Mouse (Mus musculus): Measurements from ENCODE around the gene Capn1. TPM values are rescaled to one million over a fixed set of nuclear protein-coding genes. Genes with fewer than 3 reads are reported as not detected.
"Not testable (repeated sequence)": the region's sequence is repeated elsewhere in the genome, so short reads cannot be mapped to it uniquely, and the experiment has no call there.

Gene Capn1
- polyA plus RNA-seq, 1 experiment from 2014 or later = 6.8 TPM

DNA sequence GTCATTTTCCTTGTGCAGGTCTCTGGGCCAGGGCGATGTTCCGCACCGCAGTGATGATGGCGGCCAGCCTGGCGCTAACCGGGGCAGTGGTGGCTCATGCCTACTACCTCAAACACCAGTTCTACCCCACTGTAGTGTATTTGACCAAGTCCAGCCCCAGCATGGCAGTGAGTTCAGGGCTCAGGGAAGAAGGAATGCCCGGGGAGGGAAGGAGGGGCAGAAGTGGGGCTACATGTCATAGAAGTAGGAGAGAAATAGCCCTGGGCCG is 32.1 kb upstream of the Capn1 start:
- H3K4me2 ChIP-seq (ENCODE audit: low read depth, low read length) = peak overlapping the region; percentile 76
- DNase-seq = no peak
- no peaks in the 10 kb centered on the region for H3K27me3 ChIP-seq (ENCODE audit: insufficient read depth, low read length)
- WGBS (ENCODE audit: insufficient replicate concordance) = 73% methylated on average over 8 of the region's 8 CpGs
- H3K4me1 ChIP-seq (ENCODE audit: insufficient read depth) = peaks cover 23% of the 10 kb centered on the region
- peak overlapping the region; percentile 73 for H3K4me3 ChIP-seq (ENCODE audit: low read depth, low read length)
- ATAC-seq = no peak
- H3K9me3 ChIP-seq (ENCODE audit: low read length) = no peaks in the 10 kb centered on the region
- peak overlapping the region; percentile 99 for H3K27ac ChIP-seq (ENCODE audit: low read depth)
- TF ChIP-seq EP300 (IDR thresholded peaks at IDR 0.05; ENCODE audit: low read depth) (no peak), CTCF (IDR thresholded peaks at IDR 0.05; ENCODE audit: low read depth) (no peak)
- H3K9ac ChIP-seq (replicated peaks) = peak overlapping the region; percentile 91
- H3K36me3 ChIP-seq (replicated peaks; ENCODE audit: insufficient read depth, low read length) = peaks cover 48% of the 10 kb centered on the region

DNA sequence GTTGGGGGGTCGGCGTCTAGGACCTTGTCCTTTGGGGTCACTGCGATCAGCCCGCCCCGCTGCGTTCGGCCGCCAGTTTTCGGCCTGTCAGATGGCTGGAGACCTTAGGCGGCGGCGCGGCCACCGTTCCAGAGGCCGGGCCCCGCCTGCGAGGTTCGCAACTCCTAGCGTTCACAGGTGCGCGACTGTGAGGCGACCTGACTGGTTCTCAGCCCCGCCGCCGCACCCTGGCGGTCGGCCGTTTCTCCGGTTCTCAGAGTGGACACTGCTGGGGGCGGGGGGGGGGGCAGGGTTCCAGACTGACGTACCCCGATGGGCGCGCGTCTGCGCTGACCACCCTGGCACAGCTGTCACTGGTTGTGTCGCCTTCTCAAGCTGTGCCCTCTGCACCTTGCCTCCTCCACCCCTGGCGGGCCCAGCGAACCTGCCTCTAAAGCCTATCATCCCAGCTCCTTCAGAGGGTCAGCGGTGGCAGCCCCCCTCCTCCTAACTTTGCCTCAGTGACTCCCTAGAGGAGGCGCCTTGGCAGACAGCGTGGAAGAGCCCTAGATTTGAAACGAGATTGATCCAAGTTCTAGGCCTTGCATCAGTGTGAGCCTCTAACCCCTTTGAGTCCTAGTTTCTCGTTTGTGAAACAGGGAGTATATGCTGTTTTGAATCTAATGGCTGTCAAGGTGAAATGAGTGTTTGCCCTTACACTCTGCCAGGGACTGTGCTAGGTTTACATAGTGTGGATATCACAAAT is 31.6 kb upstream of the Capn1 start:
- Histone ChIP-seq H3K4me2 (ENCODE audit: low read depth, low read length) (peak overlapping the region; percentile 76), H3K4me3 (ENCODE audit: low read depth, low read length) (peak overlapping the region; percentile 73), H3K27ac (ENCODE audit: low read depth) (peak overlapping the region; percentile 99), H3K4me1 (ENCODE audit: insufficient read depth) (peaks cover 23% of the 10 kb centered on the region), H3K36me3 (replicated peaks; ENCODE audit: insufficient read depth, low read length) (peaks cover 43% of the 10 kb centered on the region), H3K9ac (replicated peaks) (peak overlapping the region; percentile 91), H3K27me3 (ENCODE audit: insufficient read depth, low read length) (no peaks in the 10 kb centered on the region), H3K9me3 (ENCODE audit: low read length) (no peaks in the 10 kb centered on the region)
- ATAC-seq = peak; percentile 28
- DNase-seq = no peak
- WGBS (ENCODE audit: insufficient replicate concordance) = 2% methylated on average over 37 of the region's 44 CpGs
- TF ChIP-seq CTCF (IDR thresholded peaks at IDR 0.05; ENCODE audit: low read depth) (peak; percentile 19; the same call in 1 of the 2 replicates), EP300 (IDR thresholded peaks at IDR 0.05; ENCODE audit: low read depth) (no peak)

DNA sequence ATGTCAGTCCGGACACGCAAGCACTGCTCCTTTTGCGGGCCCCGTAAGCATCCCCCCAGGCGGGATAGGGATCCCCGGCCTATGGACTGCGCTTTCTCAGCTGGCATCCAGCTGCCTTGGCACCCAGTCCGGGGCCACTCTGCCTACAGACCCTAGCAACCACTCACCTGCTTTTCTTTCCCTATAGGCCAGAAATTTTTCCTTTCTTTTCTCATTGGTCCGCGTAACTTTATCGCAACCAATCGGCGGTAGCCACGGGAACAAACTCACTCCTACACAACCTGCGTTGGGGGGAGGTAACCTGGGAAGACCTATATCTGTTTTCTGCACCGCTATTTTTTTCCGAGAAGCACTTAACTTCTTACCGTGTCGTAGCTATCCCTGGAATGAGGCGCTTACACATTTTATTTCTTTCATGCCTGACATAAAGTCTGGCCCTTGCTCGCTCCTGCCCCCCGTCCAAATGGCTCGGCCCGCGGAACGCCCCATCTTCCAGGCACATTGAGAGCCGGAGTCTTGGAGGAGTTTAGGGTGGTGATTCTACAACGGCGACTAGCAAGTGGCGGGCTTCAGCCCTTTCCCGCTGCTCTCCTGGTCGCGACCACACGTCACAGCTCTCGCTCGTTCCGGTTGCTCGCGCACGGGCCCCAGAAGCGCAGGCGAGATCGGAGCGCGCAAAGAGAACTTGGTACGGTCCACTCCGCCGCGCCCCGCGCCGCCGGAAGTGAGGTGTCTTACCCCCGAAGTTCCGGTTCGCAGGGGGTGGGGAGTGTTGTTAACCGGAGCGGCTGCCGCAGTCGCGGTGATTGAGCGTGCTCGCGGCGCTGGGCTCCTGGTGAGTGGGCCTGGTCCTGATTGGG is 30.8 kb upstream of the Capn1 start, which contains the start of gene Syvn1:
TSS of gene Syvn1 (plus strand) at position 283 of the 860 bp plus-strand sequence.
- under 1% methylated on average over 61 of the region's 65 CpGs for WGBS (ENCODE audit: insufficient replicate concordance)
- Histone ChIP-seq H3K27ac (ENCODE audit: low read depth) (peak within 1 kb of the TSS; percentile 99), H3K4me1 (ENCODE audit: insufficient read depth) (peaks cover 27% of the 10 kb centered on the region), H3K4me2 (ENCODE audit: low read depth, low read length) (peak within 1 kb of the TSS; percentile 76), H3K27me3 (ENCODE audit: insufficient read depth, low read length) (no peaks in the 10 kb centered on the region), H3K4me3 (ENCODE audit: low read depth, low read length) (peak within 1 kb of the TSS; percentile 73), H3K36me3 (replicated peaks; ENCODE audit: insufficient read depth, low read length) (peaks cover 35% of the 10 kb centered on the region), H3K9me3 (ENCODE audit: low read length) (no peaks in the 10 kb centered on the region), H3K9ac (replicated peaks) (peak within 1 kb of the TSS; percentile 91)
- TF ChIP-seq CTCF (IDR thresholded peaks at IDR 0.05; ENCODE audit: low read depth) (peak; percentile 27; the same call in 1 of the 2 replicates), EP300 (IDR thresholded peaks at IDR 0.05; ENCODE audit: low read depth) (peak; percentile 60)
- ATAC-seq (peak; percentile 90), DNase-seq (peak; percentile 93)

DNA sequence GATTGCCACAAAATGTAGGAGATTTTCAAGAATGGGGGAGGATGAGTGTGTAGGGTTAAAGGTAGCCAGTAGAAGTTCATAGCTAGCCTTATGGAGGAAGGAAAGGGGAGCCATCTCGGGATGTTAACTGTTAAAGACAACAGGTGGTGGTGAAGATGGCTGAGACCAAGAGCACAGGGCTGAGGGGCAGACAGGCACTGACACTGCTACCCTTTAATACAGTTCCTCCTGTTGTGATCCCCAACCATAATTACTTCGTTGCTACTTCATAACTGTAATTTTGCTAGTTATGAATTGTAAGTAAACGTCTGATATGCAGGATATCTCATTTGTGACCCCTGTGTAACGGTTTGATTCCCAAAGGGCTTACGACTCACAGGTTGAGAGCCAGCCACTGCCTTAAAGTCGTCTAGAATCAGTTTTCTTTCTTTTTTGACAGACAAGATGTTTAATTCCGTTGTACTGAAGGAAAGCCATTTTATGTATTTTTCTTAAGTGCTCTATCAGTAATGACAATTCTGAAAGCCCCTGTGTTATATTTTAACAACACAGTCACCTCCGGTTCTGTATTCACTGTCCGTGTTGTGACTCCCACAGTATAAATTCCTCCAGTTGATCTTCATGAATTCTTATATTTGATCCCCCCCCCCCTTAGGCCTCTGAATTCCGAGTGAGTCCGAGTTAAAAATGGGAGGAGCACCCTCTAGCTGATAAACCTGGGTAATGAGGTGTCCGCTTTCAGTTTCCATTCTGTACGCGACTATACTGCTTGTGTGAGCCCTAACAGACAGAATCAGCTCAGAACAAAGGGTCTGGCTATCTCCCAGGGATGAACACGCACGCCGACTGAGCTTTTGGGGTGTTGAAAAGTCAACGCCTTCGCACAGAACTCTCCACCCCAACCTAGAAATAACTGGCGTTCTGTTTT is 29.9 kb upstream of the Capn1 start:
- Histone ChIP-seq H3K27ac (ENCODE audit: low read depth) (peak overlapping the region; percentile 99), H3K4me2 (ENCODE audit: low read depth, low read length) (peak overlapping the region; percentile 76), H3K9me3 (ENCODE audit: low read length) (no peaks in the 10 kb centered on the region), H3K27me3 (ENCODE audit: insufficient read depth, low read length) (no peaks in the 10 kb centered on the region), H3K9ac (replicated peaks) (peak overlapping the region; percentile 91), H3K4me1 (ENCODE audit: insufficient read depth) (peaks cover 29% of the 10 kb centered on the region), H3K36me3 (replicated peaks; ENCODE audit: insufficient read depth, low read length) (peaks cover 26% of the 10 kb centered on the region), H3K4me3 (ENCODE audit: low read depth, low read length) (peak overlapping the region; percentile 73)
- 12% methylated on average over 20 of the region's 20 CpGs for WGBS (ENCODE audit: insufficient replicate concordance)
- DNase-seq (no peak), ATAC-seq (peak; percentile 43)
- peak; percentile 52 for TF ChIP-seq CTCF (IDR thresholded peaks at IDR 0.05; ENCODE audit: low read depth)
- TF ChIP-seq EP300 (IDR thresholded peaks at IDR 0.05; ENCODE audit: low read depth) = no peak

GRCm38 (mm10) chr19:6044102-6044501 is 28.4 kb upstream of the Capn1 start:
- peak; percentile 64 for TF ChIP-seq CTCF (IDR thresholded peaks at IDR 0.05; ENCODE audit: low read depth)
- not testable (repeated sequence) for DNase-seq
- 40% methylated on average over 4 of the region's 4 CpGs for WGBS (ENCODE audit: insufficient replicate concordance)

More at GRCm38 (mm10) chr19:6044102-6044501, 28.4 kb upstream of the Capn1 start:
- H3K27ac ChIP-seq (ENCODE audit: low read depth); H3K9me3 ChIP-seq (ENCODE audit: low read length); H3K4me3 ChIP-seq (ENCODE audit: low read depth, low read length); ATAC-seq; H3K9ac ChIP-seq (replicated peaks); H3K27me3 ChIP-seq (ENCODE audit: insufficient read depth, low read length); H3K4me2 ChIP-seq (ENCODE audit: low read depth, low read length): not testable (repeated sequence)
- Histone ChIP-seq H3K36me3 (replicated peaks; ENCODE audit: insufficient read depth, low read length) (peaks cover 10% of the 10 kb centered on the region), H3K4me1 (ENCODE audit: insufficient read depth) (peaks cover 28% of the 10 kb centered on the region)

All from liver, postnatal 0 days (tissue).